Mouse (Mus musculus) heart, adult 11 months (tissue): Measurements from ENCODE around the gene Cnn3.

Source experiments
- DNase-seq: peaks from one replicate; pipeline ENCODE4 v3.0.0; 2022

The Cnn3 gene

GRCm38 (mm10) chr3:121418850-121419435 lies 7.4 kb upstream of the Cnn3 start:
- DNase-seq, result peak; percentile 93

- DNase-seq, result no peak
Measured at GRCm38 (mm10) chr3:121422405-121422804, 3.9 kb upstream of the Cnn3 start.

- peak; percentile 99 for DNase-seq
Measured at GRCm38 (mm10) chr3:121426621-121427519, 573 bp downstream of the Cnn3 start.

- DNase-seq, result peak; percentile 98
Measured at GRCm38 (mm10) chr3:121427520-121427908, 1.2 kb downstream of the Cnn3 start.

GRCm38 (mm10) chr3:121428230-121428629 lies 1.9 kb downstream of the Cnn3 start:
- peak; percentile 91 for DNase-seq

- peak; percentile 88 for DNase-seq
Measured at GRCm38 (mm10) chr3:121428696-121429259, 2.5 kb downstream of the Cnn3 start.

- peak; percentile 81 for DNase-seq
Measured at GRCm38 (mm10) chr3:121429469-121429868, 3.2 kb downstream of the Cnn3 start.

GRCm38 (mm10) chr3:121430289-121430936 lies 4.1 kb downstream of the Cnn3 start:
- DNase-seq, result no peak

GRCm38 (mm10) chr3:121433359-121433758 lies 7.1 kb downstream of the Cnn3 start:
- DNase-seq, result peak; percentile 41

- peak; percentile 93 for DNase-seq
Measured at GRCm38 (mm10) chr3:121433968-121434533, 7.8 kb downstream of the Cnn3 start.

GRCm38 (mm10) chr3:121435296-121435695 lies 9.0 kb downstream of the Cnn3 start:
- DNase-seq, result peak; percentile 84

- no peak for DNase-seq
Measured at GRCm38 (mm10) chr3:121437070-121437469, 10.8 kb downstream of the Cnn3 start.

GRCm38 (mm10) chr3:121437996-121438395 lies 11.7 kb downstream of the Cnn3 start:
- peak; percentile 95 for DNase-seq

GRCm38 (mm10) chr3:121439623-121440161 lies 13.4 kb downstream of the Cnn3 start:
- DNase-seq, result peak; percentile 96

GRCm38 (mm10) chr3:121441504-121441903 lies 15.2 kb downstream of the Cnn3 start:
- DNase-seq, result peak; percentile 79

- DNase-seq, result peak; percentile 94
Measured at GRCm38 (mm10) chr3:121442288-121442687, 16.0 kb downstream of the Cnn3 start.

- peak; percentile 82 for DNase-seq
Measured at GRCm38 (mm10) chr3:121443861-121444271, 17.6 kb downstream of the Cnn3 start.

GRCm38 (mm10) chr3:121444414-121444813 lies 18.1 kb downstream of the Cnn3 start:
- peak; percentile 80 for DNase-seq

- DNase-seq, result peak; percentile 87
Measured at GRCm38 (mm10) chr3:121446454-121446853, 20.2 kb downstream of the Cnn3 start.

GRCm38 (mm10) chr3:121448029-121448468 lies 21.8 kb downstream of the Cnn3 start:
- DNase-seq, result peak; percentile 86

GRCm38 (mm10) chr3:121448606-121449005 lies 22.3 kb downstream of the Cnn3 start:
- DNase-seq, result peak; percentile 84

GRCm38 (mm10) chr3:121449527-121449926 lies 23.2 kb downstream of the Cnn3 start:
- DNase-seq, result peak; percentile 96
